Mouse (Mus musculus) embryonic facial prominence, embryonic 10.5 days (tissue): ENCODE data around the gene Snta1. TPM values are rescaled to one million over a fixed set of nuclear protein-coding genes. Genes with fewer than 3 reads are reported as not detected.

Experiments
- DNase-seq: peaks from one replicate; pipeline ENCODE4 v3.0.0-alpha.2; 2017; ENCODE audit warnings: low spot score
- H3K27ac ChIP-seq: fragments of 300-500 bp; sonication (generic); replicated peaks from 2 replicates; pipeline ENCODE4 v1.5.1; 2016; ENCODE audit warnings: mild to moderate bottlenecking
- H3K27me3 ChIP-seq: fragments of 300-500 bp; sonication (generic); replicated peaks from 2 replicates; pipeline ENCODE4 v1.6.1; 2016; ENCODE audit warnings: low read depth, mild to moderate bottlenecking; ENCODE audit not compliant: poor library complexity, severe bottlenecking
- H3K36me3 ChIP-seq: fragments of 300-500 bp; sonication (generic); replicated peaks from 2 replicates; pipeline ENCODE4 v1.6.1; 2016; ENCODE audit warnings: mild to moderate bottlenecking, moderate library complexity
- H3K4me1 ChIP-seq: fragments of 300-500 bp; sonication (generic); 2 replicates; pipeline ENCODE4 v1.6.1; 2016
- H3K4me3 ChIP-seq: fragments of 300-500 bp; sonication (generic); 2 replicates; pipeline ENCODE4 v1.5.1; 2016; ENCODE audit warnings: mild to moderate bottlenecking, moderate library complexity
- H3K9me3 ChIP-seq: fragments of 300-500 bp; sonication (generic); 2 replicates; pipeline ENCODE4 v1.6.1; 2016; ENCODE audit warnings: mild to moderate bottlenecking
- WGBS: fragments of 180-500 bp; shearing (Covaris S2); methylation state at CpG from one replicate; pipeline ENCODE4 v1.1.7; 2016; 5-methylcytosine and 5-hydroxymethylcytosine counted together
- polyA plus RNA-seq: library from polyadenylated mRNA; unstranded; fragments of >200 nt; fragmentation: Nextera tagmentation; extraction: Ambion mirVana; gene quantifications from 2 replicates; pipeline ENCODE4 v1.2.1, GENCODE M21; 2016

Gene Snta1
- 3.0 and 3.9 TPM in 2 replicates for polyA plus RNA-seq

DNA sequence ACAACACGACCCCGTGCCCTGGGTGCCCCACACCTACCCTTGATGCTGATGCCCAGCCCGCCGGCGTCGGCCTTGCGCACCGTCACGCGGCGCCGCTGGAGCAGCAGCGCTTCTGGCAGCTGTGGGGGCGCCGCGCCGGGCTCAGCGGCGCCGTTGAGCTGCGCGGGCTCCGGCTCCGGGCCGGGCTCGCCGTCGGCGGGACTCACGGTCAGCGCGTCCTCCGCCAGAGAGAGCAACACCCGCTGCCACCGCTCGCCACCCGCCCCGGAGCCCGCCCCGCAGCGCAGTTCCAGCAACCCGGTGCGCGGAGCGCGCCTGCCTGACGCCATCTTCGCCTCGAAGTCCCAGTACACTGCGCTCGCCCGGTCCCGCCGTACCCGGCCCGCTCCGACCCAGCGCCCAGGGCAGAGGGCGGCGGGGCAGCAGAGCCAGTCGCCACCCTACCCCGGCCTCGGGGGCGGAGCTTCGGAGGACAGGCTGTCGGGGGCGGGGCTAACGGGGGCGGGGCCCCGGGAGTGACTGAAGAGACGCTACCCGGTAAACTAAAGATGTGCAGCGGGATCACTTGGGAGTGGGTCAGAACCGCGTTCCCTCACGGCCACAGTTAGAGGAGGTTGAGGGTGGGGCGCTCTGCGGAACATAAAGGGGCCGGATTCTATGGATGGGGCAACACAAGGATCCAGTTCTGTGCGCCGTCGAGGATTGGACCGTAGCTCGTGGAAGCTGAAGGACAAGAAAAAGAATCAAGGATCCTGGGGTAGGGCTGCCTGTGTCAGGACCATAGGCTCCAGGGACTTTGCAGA is at the start of gene Snta1:
TSS of gene Snta1 (minus strand) at position 457 of the 803 bp plus-strand sequence.
- DNase-seq, result peak; percentile 87
- no peaks in the 10 kb centered on the region for H3K36me3 ChIP-seq
- peaks cover 55% of the 10 kb centered on the region for H3K27me3 ChIP-seq
- H3K4me3 ChIP-seq, result peak within 1 kb of the TSS; percentile 71
- H3K4me1 ChIP-seq, result peaks cover 20% of the 10 kb centered on the region
- no peaks in the 10 kb centered on the region for H3K9me3 ChIP-seq
- 2% methylated on average over 84 of the region's 84 CpGs for WGBS
- H3K27ac ChIP-seq, result peak within 1 kb of the TSS; percentile 79

DNA sequence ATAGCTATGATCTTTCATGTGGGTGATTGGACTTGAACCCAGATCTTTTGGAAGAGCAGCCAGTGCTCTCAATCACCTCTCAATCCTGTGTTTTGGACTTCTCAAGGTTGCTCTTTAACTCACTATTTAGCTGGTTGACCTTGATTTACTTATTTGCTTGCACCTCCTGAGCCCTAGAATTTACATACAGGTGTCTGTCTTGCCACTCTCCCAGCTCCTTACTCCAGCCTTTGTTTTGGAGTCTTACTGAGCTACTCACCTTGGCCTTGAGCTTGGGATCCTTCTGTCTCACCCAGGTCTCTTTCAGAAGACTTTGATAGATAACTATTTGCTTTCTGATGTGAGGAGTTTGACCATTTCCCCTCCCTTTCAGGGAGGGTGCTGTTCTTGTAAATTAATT is 48.7 kb upstream of the Snta1 start:
- DNase-seq, result no peak
- H3K27me3 ChIP-seq, result no peaks in the 10 kb centered on the region
- H3K4me1 ChIP-seq, result peaks cover 36% of the 10 kb centered on the region
- H3K27ac ChIP-seq, result no peak overlapping the region
- H3K4me3 ChIP-seq, result no peak overlapping the region
- H3K9me3 ChIP-seq, result no peaks in the 10 kb centered on the region
- H3K36me3 ChIP-seq, result peaks cover 24% of the 10 kb centered on the region

DNA sequence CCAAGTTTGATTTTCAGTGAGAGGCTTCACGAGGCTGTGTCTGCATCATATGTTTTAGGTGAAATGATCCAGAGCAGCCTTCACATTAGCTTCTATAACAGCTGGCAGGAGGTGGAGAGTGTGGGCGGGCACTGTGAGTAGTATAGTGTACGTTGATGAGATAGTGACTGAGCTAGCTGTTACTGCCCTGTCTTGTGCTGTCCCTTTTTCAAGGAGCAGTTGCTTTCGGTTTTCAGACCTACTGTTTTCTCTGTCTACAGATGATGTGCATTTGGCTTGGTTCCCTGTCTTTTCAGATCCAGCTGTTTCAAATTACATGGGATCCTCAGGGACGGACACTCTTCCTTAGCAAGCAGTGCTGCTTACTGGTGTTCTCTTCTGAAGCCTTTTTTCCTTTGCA is 47.9 kb upstream of the Snta1 start:
- DNase-seq, result peak; percentile 17
- WGBS, result 45% methylated on average over 5 of the region's 5 CpGs
- peaks cover 28% of the 10 kb centered on the region for H3K36me3 ChIP-seq
- no peaks in the 10 kb centered on the region for H3K9me3 ChIP-seq
- H3K4me1 ChIP-seq, result peaks cover 36% of the 10 kb centered on the region
- no peak overlapping the region for H3K4me3 ChIP-seq
- no peaks in the 10 kb centered on the region for H3K27me3 ChIP-seq
- peak overlapping the region; percentile 49; the same call in 1 of the 2 replicates for H3K27ac ChIP-seq

DNA sequence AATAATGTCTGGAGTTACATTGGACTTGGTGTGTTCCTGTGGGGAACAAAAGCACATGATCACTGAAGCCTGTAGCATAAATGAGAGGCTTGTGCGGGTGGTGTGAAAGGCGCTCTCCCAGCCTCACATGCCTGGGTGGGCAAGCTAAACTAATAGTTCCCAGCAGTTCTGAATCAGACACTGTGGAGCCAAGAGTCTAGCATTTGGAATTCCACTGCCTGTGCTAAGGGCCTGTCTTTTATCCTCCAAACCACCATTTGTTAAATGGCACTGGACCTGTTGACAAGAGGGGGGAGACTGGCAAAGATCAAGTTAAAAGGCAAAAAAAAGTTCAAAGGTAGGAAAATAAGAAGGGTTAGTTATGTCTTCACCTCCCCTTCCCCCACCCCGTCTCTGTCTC is 46.7 kb upstream of the Snta1 start:
- Histone ChIP-seq H3K27me3 (no peaks in the 10 kb centered on the region), H3K4me1 (peaks cover 30% of the 10 kb centered on the region), H3K36me3 (peaks cover 37% of the 10 kb centered on the region), H3K9me3 (no peaks in the 10 kb centered on the region), H3K27ac (peak overlapping the region; percentile 49; the same call in 1 of the 2 replicates), H3K4me3 (no peak overlapping the region)
- DNase-seq, result peak; percentile 72
- 39% methylated on average over 3 of the region's 3 CpGs for WGBS

DNA sequence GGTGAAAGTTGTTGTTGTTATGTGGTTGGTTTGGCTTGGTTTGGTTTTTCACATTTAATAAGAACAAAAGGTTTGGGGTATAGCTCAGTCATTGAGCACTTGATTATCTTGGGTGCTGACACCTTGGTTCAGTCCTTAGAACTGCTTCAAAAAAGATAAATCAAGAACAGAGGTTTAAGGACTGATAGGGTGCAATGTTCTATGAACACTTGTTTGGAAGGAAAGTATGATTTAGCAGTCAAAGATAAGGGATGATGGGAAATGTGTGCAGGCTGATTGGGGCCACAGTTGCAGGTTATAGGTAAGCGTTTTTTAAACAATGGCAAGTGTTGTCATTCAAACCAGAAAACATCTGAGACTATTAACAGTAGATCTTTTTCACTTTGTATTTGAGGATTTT is 46.2 kb upstream of the Snta1 start:
- no peaks in the 10 kb centered on the region for H3K9me3 ChIP-seq
- H3K36me3 ChIP-seq, result peaks cover 37% of the 10 kb centered on the region
- H3K27me3 ChIP-seq, result no peaks in the 10 kb centered on the region
- no peak for DNase-seq
- peak overlapping the region; percentile 69; the same call in 1 of the 2 replicates for H3K27ac ChIP-seq
- no peak overlapping the region for H3K4me3 ChIP-seq
- WGBS, result 75% methylated on average over 1 of the region's 1 CpGs
- H3K4me1 ChIP-seq, result peaks cover 29% of the 10 kb centered on the region

DNA sequence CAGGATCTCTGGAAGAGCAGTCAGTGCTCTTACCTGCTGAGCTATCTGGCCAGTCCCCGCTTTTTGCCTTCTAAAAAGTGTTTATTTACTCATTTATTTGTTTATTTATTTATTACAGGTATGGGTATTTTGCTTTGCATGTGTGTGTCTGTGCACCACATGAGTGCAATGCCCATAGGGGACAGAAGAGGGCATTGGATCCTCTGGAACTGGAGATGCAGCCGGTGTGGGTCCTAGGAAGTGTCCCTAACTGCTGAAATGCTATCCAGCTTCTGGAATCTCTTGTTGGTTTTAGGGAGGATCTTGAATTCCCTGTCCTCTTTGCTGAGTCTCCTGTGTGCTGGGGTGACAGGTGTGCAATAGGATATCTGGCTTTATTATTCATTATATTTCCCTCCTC is 45.1 kb upstream of the Snta1 start:
- peaks cover 40% of the 10 kb centered on the region for H3K36me3 ChIP-seq
- H3K27ac ChIP-seq, result no peak overlapping the region
- no peaks in the 10 kb centered on the region for H3K27me3 ChIP-seq
- H3K4me3 ChIP-seq, result no peak overlapping the region
- 0 out of 2 replicates have a peak, but pooled peaks cover under 1% of the 10 kb centered on the region for H3K9me3 ChIP-seq
- 92% methylated on average over 2 of the region's 2 CpGs for WGBS
- peaks cover 29% of the 10 kb centered on the region for H3K4me1 ChIP-seq
- no peak for DNase-seq

DNA sequence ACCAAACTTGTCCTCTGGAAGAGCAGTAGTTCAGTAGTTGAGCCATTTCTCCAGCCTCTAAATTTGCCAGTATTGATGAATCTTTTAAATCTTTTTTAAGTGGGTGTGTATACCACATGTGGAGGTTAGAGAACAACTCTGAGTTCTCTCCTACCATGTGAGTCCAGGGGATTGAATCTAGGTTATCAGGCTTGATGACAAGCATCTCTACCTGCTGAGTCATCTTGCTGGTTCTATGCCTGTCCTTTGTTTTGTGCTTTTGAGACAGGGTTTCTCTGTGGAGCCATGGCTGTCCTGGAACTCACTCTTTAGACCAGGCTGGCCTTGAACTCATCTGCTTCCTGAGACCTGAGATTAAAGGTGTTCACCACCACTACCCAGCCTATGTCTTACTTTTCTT is 40.7 kb upstream of the Snta1 start:
- no peaks in the 10 kb centered on the region for H3K27me3 ChIP-seq
- H3K4me1 ChIP-seq, result no peaks in the 10 kb centered on the region
- DNase-seq, result no peak
- peaks cover 7% of the 10 kb centered on the region; the same call in 1 of the 2 replicates for H3K9me3 ChIP-seq
- H3K4me3 ChIP-seq, result no peak overlapping the region
- H3K27ac ChIP-seq, result no peak overlapping the region
- H3K36me3 ChIP-seq, result peaks cover 64% of the 10 kb centered on the region

DNA sequence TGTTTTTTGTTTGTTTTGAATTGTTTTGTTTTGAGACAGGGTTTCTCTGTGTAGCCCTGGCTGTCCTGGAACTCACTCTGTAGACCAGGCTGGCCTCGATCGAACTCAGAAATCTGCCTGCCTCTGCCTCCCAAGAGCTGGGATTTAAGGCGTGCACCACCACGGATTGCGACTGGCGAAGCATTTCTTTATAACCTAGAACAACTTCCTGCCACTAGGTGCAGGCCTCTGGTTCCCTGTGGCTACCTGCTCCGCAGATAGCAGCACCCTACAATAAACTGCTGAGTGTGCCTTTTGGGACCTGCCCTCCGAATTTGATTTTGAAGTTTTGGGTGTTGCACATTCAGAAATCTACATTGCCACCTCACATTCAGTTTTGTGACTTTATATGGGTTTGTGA is 39.9 kb upstream of the Snta1 start:
- H3K27ac ChIP-seq, result no peak overlapping the region
- peaks cover 10% of the 10 kb centered on the region; the same call in 1 of the 2 replicates for H3K9me3 ChIP-seq
- WGBS, result 95% methylated on average over 8 of the region's 8 CpGs
- H3K4me3 ChIP-seq, result no peak overlapping the region
- DNase-seq, result no peak
- H3K4me1 ChIP-seq, result no peaks in the 10 kb centered on the region
- H3K36me3 ChIP-seq, result peaks cover 67% of the 10 kb centered on the region
- no peaks in the 10 kb centered on the region for H3K27me3 ChIP-seq

DNA sequence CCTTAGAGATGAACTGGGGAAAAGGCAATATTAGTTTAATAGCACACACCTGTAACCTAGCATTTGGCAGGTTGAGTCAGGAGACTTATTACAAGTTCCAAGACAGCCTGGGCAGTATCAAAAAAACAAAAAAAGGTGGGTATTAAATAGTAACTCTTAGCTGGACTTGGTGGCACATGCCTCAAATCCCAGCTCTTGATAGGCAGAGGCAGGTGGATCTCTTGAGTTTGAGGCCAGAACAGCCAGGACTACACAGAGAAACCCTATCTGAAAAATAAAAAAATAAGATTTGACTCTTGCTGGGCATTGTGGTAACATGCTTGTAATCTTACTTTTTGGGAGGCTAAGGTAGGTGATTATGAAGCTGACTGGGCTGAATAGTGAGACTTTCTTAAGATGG is 32.6 kb upstream of the Snta1 start:
- no peak overlapping the region for H3K27ac ChIP-seq
- peaks cover 26% of the 10 kb centered on the region for H3K4me1 ChIP-seq
- no peaks in the 10 kb centered on the region for H3K27me3 ChIP-seq
- peaks cover 7% of the 10 kb centered on the region; the same call in 1 of the 2 replicates for H3K9me3 ChIP-seq
- H3K4me3 ChIP-seq, result no peak overlapping the region
- H3K36me3 ChIP-seq, result peaks cover 39% of the 10 kb centered on the region
- DNase-seq, result no peak

DNA sequence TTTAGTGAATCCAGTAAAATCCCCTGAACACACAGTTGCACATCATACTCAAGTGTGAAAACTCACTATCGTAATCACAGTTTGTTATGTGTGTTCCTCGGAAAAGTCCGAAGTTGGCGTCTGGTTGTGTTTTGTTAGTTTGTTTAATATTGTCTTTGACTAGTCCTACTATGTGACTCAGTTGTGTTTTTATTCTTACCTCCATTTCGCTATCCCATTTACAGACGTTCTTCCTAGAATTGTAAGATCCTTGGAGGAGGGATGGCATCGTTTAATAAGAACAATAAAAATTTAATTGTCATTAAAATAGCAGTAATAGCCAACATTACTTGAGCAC is 29.3 kb upstream of the Snta1 start:
- peaks cover 26% of the 10 kb centered on the region for H3K4me1 ChIP-seq
- WGBS, result 21% methylated on average over 7 of the region's 7 CpGs
- peak overlapping the region; percentile 99 for H3K27ac ChIP-seq
- peak overlapping the region; percentile 98 for H3K4me3 ChIP-seq
- H3K27me3 ChIP-seq, result no peaks in the 10 kb centered on the region
- H3K9me3 ChIP-seq, result no peaks in the 10 kb centered on the region
- no peak for DNase-seq
- H3K36me3 ChIP-seq, result peaks cover 14% of the 10 kb centered on the region

DNA sequence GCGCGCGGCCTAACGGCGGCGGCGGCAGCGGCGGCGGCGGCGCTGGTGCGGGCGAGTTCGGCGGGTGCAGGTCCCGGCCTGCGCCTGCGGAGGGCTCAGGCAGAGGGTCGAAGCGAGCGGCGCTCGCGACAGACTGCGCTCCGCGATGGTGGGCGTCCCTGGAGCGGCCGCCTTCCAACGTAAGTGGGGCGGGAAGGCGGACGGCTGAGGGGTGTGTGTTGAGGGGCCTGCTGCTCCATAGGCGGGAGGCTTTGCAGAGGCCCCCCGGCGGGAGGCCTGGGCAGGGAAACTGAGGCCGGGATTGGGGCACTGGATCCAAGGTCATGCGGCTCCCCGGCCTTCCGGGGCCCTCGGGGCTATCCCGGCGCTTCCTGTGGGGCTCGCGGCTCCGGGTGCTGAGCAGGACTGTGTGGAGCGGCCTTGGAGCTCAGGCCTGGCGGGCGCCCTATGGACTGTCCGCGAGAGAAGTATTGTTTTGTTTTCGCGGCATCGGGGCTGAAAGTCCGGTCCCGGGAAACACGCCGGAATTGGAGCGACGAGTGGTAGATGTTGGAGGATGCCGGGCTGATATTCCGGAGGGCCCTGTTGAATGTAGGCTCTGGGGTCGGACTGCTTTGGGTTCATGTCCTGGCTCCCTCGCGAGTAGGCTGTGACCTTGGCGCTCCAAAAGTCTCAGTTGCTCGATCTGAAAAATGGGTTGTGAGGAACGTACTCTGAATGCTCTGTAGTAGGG is 28.7 kb upstream of the Snta1 start, which contains the start of gene Cbfa2t2:
TSS of gene Cbfa2t2 (plus strand) at position 24 of the 733 bp plus-strand sequence.
- peak within 1 kb of the TSS; percentile 98 for H3K4me3 ChIP-seq
- no peaks in the 10 kb centered on the region for H3K27me3 ChIP-seq
- under 1% methylated on average over 70 of the region's 70 CpGs for WGBS
- no peaks in the 10 kb centered on the region for H3K9me3 ChIP-seq
- H3K4me1 ChIP-seq, result peaks cover 26% of the 10 kb centered on the region
- peak; percentile 76 for DNase-seq
- H3K36me3 ChIP-seq, result peaks cover 11% of the 10 kb centered on the region; the same call in 1 of the 2 replicates
- H3K27ac ChIP-seq, result peak within 1 kb of the TSS; percentile 99

DNA sequence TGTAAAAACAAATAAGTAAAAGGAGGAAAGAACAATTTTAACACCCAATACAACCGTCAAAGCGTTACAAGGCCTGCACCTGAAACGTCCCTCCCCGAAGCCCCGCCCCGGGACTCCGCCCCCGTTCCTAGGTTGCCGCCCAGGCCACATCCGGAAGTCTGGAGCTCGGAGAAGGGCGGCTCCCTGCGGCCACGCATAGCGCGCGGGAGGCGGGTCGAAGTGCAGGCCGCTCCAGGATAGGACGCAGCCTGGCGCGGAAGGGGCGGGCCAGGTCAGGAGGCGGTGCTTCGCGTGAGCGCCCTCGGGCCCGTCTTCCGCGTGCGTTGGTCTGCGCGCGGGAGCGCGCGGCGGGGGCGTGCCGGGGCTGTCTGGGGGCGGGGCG is 28.2 kb upstream of the Snta1 start:
- H3K9me3 ChIP-seq, result no peaks in the 10 kb centered on the region
- H3K36me3 ChIP-seq, result peaks cover 5% of the 10 kb centered on the region; the same call in 1 of the 2 replicates
- peak; percentile 99 for DNase-seq
- no peaks in the 10 kb centered on the region for H3K27me3 ChIP-seq
- peak overlapping the region; percentile 99 for H3K27ac ChIP-seq
- peaks cover 26% of the 10 kb centered on the region for H3K4me1 ChIP-seq
- peak overlapping the region; percentile 98 for H3K4me3 ChIP-seq
- WGBS, result under 1% methylated on average over 44 of the region's 44 CpGs

DNA sequence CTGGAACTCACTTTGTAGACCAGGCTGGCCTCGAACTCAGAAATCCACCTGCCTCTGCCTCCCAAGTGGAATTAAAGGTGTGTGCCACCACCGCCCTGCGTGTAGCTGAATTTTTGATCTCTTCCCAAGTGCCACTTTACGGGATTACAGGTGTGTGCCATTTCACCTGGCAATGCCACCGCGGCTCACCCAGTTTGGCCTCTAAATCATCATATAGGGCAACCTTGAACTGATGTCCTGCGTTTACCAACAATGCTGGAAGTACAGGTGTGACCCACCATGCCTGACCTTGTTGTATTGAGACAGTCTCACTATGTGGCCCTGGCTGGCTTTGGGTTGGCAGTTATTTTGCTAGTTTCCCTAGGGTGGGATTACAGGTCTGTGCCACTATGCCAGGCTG is 26.8 kb upstream of the Snta1 start:
- H3K9me3 ChIP-seq, result no peaks in the 10 kb centered on the region
- WGBS, result 93% methylated on average over 7 of the region's 7 CpGs
- H3K27ac ChIP-seq, result no peak overlapping the region

More for the DNA sequence above, 26.8 kb upstream of the Snta1 start:
- Histone ChIP-seq H3K4me1 (peaks cover 24% of the 10 kb centered on the region), H3K4me3 (no peak overlapping the region), H3K36me3 (no peaks in the 10 kb centered on the region), H3K27me3 (peaks cover 1% of the 10 kb centered on the region; the same call in 1 of the 2 replicates)
- no peak for DNase-seq
